8 mouse cellular contexts compared by ENCODE assay signal in genomic region chr1:74437702-74438427, GRCm38 (mm10). TPM values are rescaled to one million over a fixed set of nuclear protein-coding genes. Genes with fewer than 3 reads are reported as not detected.
DNase-seq lines count a peak whose midpoint lies in the region; ATAC-seq and TF ChIP-seq lines count a peak whose summit lies in the region.

No protein-coding gene starts in this region.

- no peak overlapping the region for H3K4me3 ChIP-seq in hindbrain, embryonic 13.5 days
- no peak overlapping the region for H3K4me3 ChIP-seq in hindbrain, embryonic 10.5 days
- H3K4me3 ChIP-seq in C2C12 (ENCODE audit: insufficient read depth, poor library complexity, severe bottlenecking), result no peak overlapping the region
- no peak overlapping the region for H3K4me3 ChIP-seq in brown adipose tissue, adult 24 weeks (ENCODE audit: insufficient read depth, low read depth, low read length)
- H3K4me3 ChIP-seq in intestine, embryonic 16.5 days (ENCODE audit: low read length), result no peak overlapping the region
- H3K4me3 ChIP-seq in forebrain, postnatal 0 days (ENCODE audit: low read depth, low read length), result no peak overlapping the region

- no peaks in the 10 kb centered on the region for H3K4me1 ChIP-seq in hindbrain, embryonic 13.5 days (replicated peaks)
- H3K4me1 ChIP-seq in hindbrain, embryonic 10.5 days (replicated peaks), result no peaks in the 10 kb centered on the region
- H3K4me1 ChIP-seq in brown adipose tissue, adult 24 weeks (ENCODE audit: control insufficient read depth, insufficient read depth, insufficient read length, low read length), result no peaks in the 10 kb centered on the region
- H3K4me1 ChIP-seq in intestine, embryonic 16.5 days (ENCODE audit: control insufficient read depth, insufficient read depth, low read length), result peaks cover 11% of the 10 kb centered on the region
- no peaks in the 10 kb centered on the region for H3K4me1 ChIP-seq in forebrain, postnatal 0 days (ENCODE audit: insufficient read depth)

- H3K9ac ChIP-seq in hindbrain, embryonic 13.5 days, result no peak overlapping the region
- no peak overlapping the region for H3K9ac ChIP-seq in intestine, embryonic 16.5 days (ENCODE audit: low read depth, low read length)
- no peak overlapping the region for H3K9ac ChIP-seq in forebrain, postnatal 0 days

- no peaks in the 10 kb centered on the region for H3K79me2 ChIP-seq in C2C12 (ENCODE audit: control insufficient read depth, insufficient read depth)

- peaks cover 72% of the 10 kb centered on the region for H3K36me3 ChIP-seq in hindbrain, embryonic 13.5 days
- peaks cover 99% of the 10 kb centered on the region for H3K36me3 ChIP-seq in hindbrain, embryonic 10.5 days
- H3K36me3 ChIP-seq in C2C12 (ENCODE audit: control insufficient read depth, insufficient read depth), result peaks cover 59% of the 10 kb centered on the region
- peaks cover 8% of the 10 kb centered on the region for H3K36me3 ChIP-seq in intestine, embryonic 16.5 days (ENCODE audit: control insufficient read depth, insufficient read depth, low read length)
- peaks cover 40% of the 10 kb centered on the region for H3K36me3 ChIP-seq in forebrain, postnatal 0 days (ENCODE audit: insufficient read depth)

- peak overlapping the region; percentile 35; the same call in 1 of the 2 replicates for H3K27ac ChIP-seq in hindbrain, embryonic 13.5 days
- H3K27ac ChIP-seq in hindbrain, embryonic 10.5 days, result no peak overlapping the region
- peak overlapping the region; percentile 50; the same call in 1 of the 2 replicates for H3K27ac ChIP-seq in brown adipose tissue, adult 24 weeks (replicated peaks; ENCODE audit: low read depth, low read length)
- H3K27ac ChIP-seq in intestine, embryonic 16.5 days (ENCODE audit: low read length), result no peak overlapping the region
- H3K27ac ChIP-seq in forebrain, postnatal 0 days (ENCODE audit: low read depth, low read length), result no peak overlapping the region

- no peak for ATAC-seq in hindbrain, embryonic 13.5 days (ENCODE audit: low FRiP score)
- peak; percentile 56 for ATAC-seq in intestine, embryonic 16.5 days
- no peak for ATAC-seq in forebrain, postnatal 0 days

- no peak overlapping the region for H3ac ChIP-seq in C2C12 (ENCODE audit: control insufficient read depth, insufficient read length, low read depth)

- H3K79me3 ChIP-seq in C2C12 (ENCODE audit: low read depth), result no peaks in the 10 kb centered on the region

- TF ChIP-seq CTCF in C2C12 (IDR thresholded peaks at IDR 0.05; ENCODE audit: control insufficient read depth, insufficient read depth, insufficient read length), result no peak
- TF ChIP-seq CTCF in forebrain, postnatal 0 days (IDR thresholded peaks at IDR 0.05; ENCODE audit: low read depth), result no peak

- no peaks in the 10 kb centered on the region for H3K9me3 ChIP-seq in hindbrain, embryonic 13.5 days
- no peaks in the 10 kb centered on the region for H3K9me3 ChIP-seq in hindbrain, embryonic 10.5 days
- H3K9me3 ChIP-seq in intestine, embryonic 16.5 days (ENCODE audit: control insufficient read depth, low read length), result no peaks in the 10 kb centered on the region
- no peaks in the 10 kb centered on the region for H3K9me3 ChIP-seq in forebrain, postnatal 0 days (ENCODE audit: low read length)

- H3K4me2 ChIP-seq in hindbrain, embryonic 13.5 days, result no peak overlapping the region
- no peak overlapping the region for H3K4me2 ChIP-seq in intestine, embryonic 16.5 days (ENCODE audit: low read depth, low read length)
- H3K4me2 ChIP-seq in forebrain, postnatal 0 days (ENCODE audit: low read depth), result no peak overlapping the region

- H3K27me3 ChIP-seq in hindbrain, embryonic 13.5 days, result no peaks in the 10 kb centered on the region
- no peaks in the 10 kb centered on the region for H3K27me3 ChIP-seq in hindbrain, embryonic 10.5 days (ENCODE audit: insufficient read depth, poor library complexity, severe bottlenecking)
- no peaks in the 10 kb centered on the region for H3K27me3 ChIP-seq in C2C12 (ENCODE audit: control insufficient read depth, insufficient read depth, insufficient read length)
- no peaks in the 10 kb centered on the region for H3K27me3 ChIP-seq in intestine, embryonic 16.5 days (replicated peaks; ENCODE audit: control insufficient read depth, insufficient read depth, low read length)
- H3K27me3 ChIP-seq in forebrain, postnatal 0 days (ENCODE audit: insufficient read depth, low read length), result no peaks in the 10 kb centered on the region

- WGBS in hindbrain, embryonic 13.5 days, result 77% methylated on average over 8 of the region's 8 CpGs
- 86% methylated on average over 8 of the region's 8 CpGs for WGBS in hindbrain, embryonic 10.5 days
- 59% methylated on average over 8 of the region's 8 CpGs for WGBS in intestine, embryonic 16.5 days
- WGBS in forebrain, postnatal 0 days, result 75% methylated on average over 8 of the region's 8 CpGs

- DNase-seq in hindbrain, embryonic 10.5 days (ENCODE audit: low spot score), result no peak
- DNase-seq in urinary bladder, postnatal 36 days (ENCODE audit: low spot score in 2 of 2), result peak; percentile 35 to 67
- DNase-seq in embryo, embryonic 11 days, result no peak
- no peak for DNase-seq in forebrain, postnatal 0 days

TF ChIP-seq in C2C12, 6 proteins besides CTCF, POLR2A, EP300 and RAD21:
- no peak for TF ChIP-seq MYOD1 (IDR thresholded peaks at IDR 0.05; ENCODE audit: control insufficient read depth, insufficient read length, low read depth)
- no peak for TF ChIP-seq CEBPB (IDR thresholded peaks at IDR 0.05; ENCODE audit: low read depth)
- peak; percentile 15 for TF ChIP-seq FOSL1 (IDR thresholded peaks at IDR 0.05; ENCODE audit: insufficient read depth, low read length, poor library complexity, severe bottlenecking)
- peak; percentile 100 for TF ChIP-seq USF1 (IDR thresholded peaks at IDR 0.05; ENCODE audit: low read depth)
- TF ChIP-seq MYOG (IDR thresholded peaks at IDR 0.05; ENCODE audit: control insufficient read depth, extremely low read depth, insufficient read length), result no peak
- peak; percentile 59 for TF ChIP-seq MAX (IDR thresholded peaks at IDR 0.05)

RNA-seq across cellular contexts. Expression of gene Vil1, which starts 28.7 kb away (rescaled TPM):
- 0.16 and 0.18 TPM in 2 replicates for polyA plus RNA-seq in hindbrain, embryonic 13.5 days (2015; fragmentation: Nextera tagmentation; extraction: Ambion mirVana)
- 0.21 and 0.24 TPM in 2 replicates for polyA plus RNA-seq in hindbrain, embryonic 10.5 days (2016; fragmentation: Nextera tagmentation; extraction: Ambion mirVana)
- polyA plus RNA-seq in C2C12 (2012; fragmentation: generic; extraction: Trizol), result 0.02 TPM
- 0.46 and 1.1 TPM in 2 replicates for polyA plus RNA-seq in brown adipose tissue, adult 24 weeks (2012; ENCODE audit: insufficient read depth, insufficient read length, missing spikeins)
- 207 and 244 TPM in 2 replicates for polyA plus RNA-seq in intestine, embryonic 16.5 days (2015; fragmentation: Nextera tagmentation; extraction: Ambion mirVana)
- total RNA-seq in forebrain, postnatal 0 days (2014; rRNA removed), result 0.71 and 0.77 TPM in 2 replicates
- 0.15 and 0.27 TPM in 2 replicates for polyA plus RNA-seq in forebrain, postnatal 0 days (2015; fragmentation: Nextera tagmentation; extraction: Ambion mirVana)

RNA-seq across cellular contexts. Expression of gene Ctdsp1, which starts 46.6 kb away (rescaled TPM):
- 18.5 and 19.8 TPM in 2 replicates for polyA plus RNA-seq in hindbrain, embryonic 13.5 days (2015; fragmentation: Nextera tagmentation; extraction: Ambion mirVana)
- polyA plus RNA-seq in hindbrain, embryonic 10.5 days (2016; fragmentation: Nextera tagmentation; extraction: Ambion mirVana), result 34.3 and 35.7 TPM in 2 replicates
- polyA plus RNA-seq in C2C12 (2012; fragmentation: generic; extraction: Trizol), result 78.7 TPM
- 66.8 and 98.0 TPM in 2 replicates for polyA plus RNA-seq in brown adipose tissue, adult 24 weeks (2012; ENCODE audit: insufficient read depth, insufficient read length, missing spikeins)
- 69.4 and 72.3 TPM in 2 replicates for polyA plus RNA-seq in intestine, embryonic 16.5 days (2015; fragmentation: Nextera tagmentation; extraction: Ambion mirVana)
- 18.2 and 24.7 TPM in 2 replicates for total RNA-seq in forebrain, postnatal 0 days (2014; rRNA removed)
- polyA plus RNA-seq in forebrain, postnatal 0 days (2015; fragmentation: Nextera tagmentation; extraction: Ambion mirVana), result 10.7 and 10.8 TPM in 2 replicates

Comparison
In these comparisons a context has a peak if more than half of its experiments do, and no peak if none do; other contexts are left out.
1. H3K27ac ChIP-seq: peak in hindbrain, embryonic 13.5 days (single experiment) and brown adipose tissue, adult 24 weeks (single experiment); none in hindbrain, embryonic 10.5 days (single experiment), intestine, embryonic 16.5 days (single experiment) and forebrain, postnatal 0 days (single experiment).
2. DNase-seq: peak in urinary bladder, postnatal 36 days (2 of 2); none in hindbrain, embryonic 10.5 days (single experiment), embryo, embryonic 11 days (single experiment) and forebrain, postnatal 0 days (single experiment).
3. RNA of gene Vil1, which starts 28.7 kb away (polyA plus RNA-seq): 207 to 244 TPM in intestine, embryonic 16.5 days; 0.46 to 1.1 TPM in brown adipose tissue, adult 24 weeks, 0.15 to 0.27 TPM in forebrain, postnatal 0 days, 0.21 to 0.24 TPM in hindbrain, embryonic 10.5 days, 0.16 to 0.18 TPM in hindbrain, embryonic 13.5 days and 0.02 TPM in C2C12 (single experiment); every median in the first group is over 100 times any median in the second.